Mouse (Mus musculus) left cerebral cortex, postnatal 10 days (tissue): ENCODE results near the gene Zscan21. TPM values are rescaled to one million over a fixed set of nuclear protein-coding genes. Genes with fewer than 3 reads are reported as not detected.
A peak's percentile ranks its signal among the peaks of the same experiment; 100 is the strongest.
"Not testable (repeated sequence)": the region's sequence is repeated elsewhere in the genome, so short reads cannot be mapped to it uniquely, and the experiment has no call there.

Experiments used
- DNase-seq, 2 experiments: peaks; one replicate each; pipeline ENCODE4 v3.0.0; 2021 to 2022; ENCODE audit warnings: low spot score in 2 of 2, mixed read lengths in 1 of 2; ENCODE audit errors: extremely low spot score in 1 of 2
- intact Hi-C: fragments of 180-260 bp; cut with DNase I; formaldehyde crosslinking; loops from one replicate; pipeline ENCODE4 v1.15.1; 2025
- total RNA-seq, 2 experiments: library from RNA; stranded (reverse); gene quantifications; 2 replicates each; pipeline ENCODE4 v1.2.3; 2021

Gene Zscan21
- total RNA-seq, 2 experiments from 2014 or later: 21.8 to 26.1 TPM

- intact Hi-C loops: no loop called here
- no peak for DNase-seq
Observed at GRCm38 (mm10) chr5:138107130-138107529, 9.6 kb upstream of the Zscan21 start.

- intact Hi-C loops, DNase-seq: not testable (repeated sequence)
Observed at GRCm38 (mm10) chr5:138109847-138110396, 6.8 kb upstream of the Zscan21 start.

GRCm38 (mm10) chr5:138117199-138118015 is 704 bp downstream of the Zscan21 start:
- no peak for DNase-seq
- intact Hi-C loops: no loop called here

GRCm38 (mm10) chr5:138118041-138118440 is 1.3 kb downstream of the Zscan21 start:
- DNase-seq: no peak
- intact Hi-C loops: no loop called here

- no peak for DNase-seq
- intact Hi-C loops: loop anchor here (10.0 kb wide), 1 partner anchor 338 kb away; no protein-coding TSS in a partner anchor
Observed at GRCm38 (mm10) chr5:138132425-138133064, 15.8 kb downstream of the Zscan21 start.

- no peak for DNase-seq
- intact Hi-C loops: loop anchor here (10.0 kb wide), 1 partner anchor 342 kb away; no protein-coding TSS in a partner anchor
Observed at GRCm38 (mm10) chr5:138137257-138137656, 20.6 kb downstream of the Zscan21 start.

GRCm38 (mm10) chr5:138137935-138138549 is 21.3 kb downstream of the Zscan21 start:
- intact Hi-C loops: loop anchor here (10.0 kb wide), 1 partner anchor 343 kb away; no protein-coding TSS in a partner anchor
- no peak for DNase-seq

GRCm38 (mm10) chr5:138138585-138138984 is 21.9 kb downstream of the Zscan21 start:
- DNase-seq: no peak
- intact Hi-C loops: loop anchor here (10.0 kb wide), 1 partner anchor 344 kb away; no protein-coding TSS in a partner anchor

- no peak for DNase-seq
- intact Hi-C loops: loop anchor here (10.0 kb wide), 1 partner anchor 270 kb away; no protein-coding TSS in a partner anchor
Observed at GRCm38 (mm10) chr5:138154390-138154789, 37.7 kb downstream of the Zscan21 start.

- intact Hi-C loops: loop anchor here (10.0 kb wide), 1 partner anchor 271 kb away; no protein-coding TSS in a partner anchor
- DNase-seq: peak; percentile 88 to 91
Observed at GRCm38 (mm10) chr5:138155443-138155976, 38.8 kb downstream of the Zscan21 start, which contains the start of gene Zfp113. Zfp113 (minus strand) TSS chr5:138155744.

- intact Hi-C loops: no loop called here
Observed at GRCm38 (mm10) chr5:138160224-138160762, 43.6 kb downstream of the Zscan21 start.

GRCm38 (mm10) chr5:138160842-138161665 is 44.4 kb downstream of the Zscan21 start, which contains the start of gene Cops6:
Cops6 (plus strand) TSS chr5:138161071.
- intact Hi-C loops: no loop called here
- DNase-seq: peak; percentile 91 to 97

More at GRCm38 (mm10) chr5:138160224-138160762, 43.6 kb downstream of the Zscan21 start:
- no peak for DNase-seq

GRCm38 (mm10) chr5:138163046-138163445 is 46.3 kb downstream of the Zscan21 start:
- intact Hi-C loops: no loop called here
- no peak for DNase-seq

GRCm38 (mm10) chr5:138163610-138164009 is 46.9 kb downstream of the Zscan21 start:
- intact Hi-C loops: no loop called here
- DNase-seq: no peak

- DNase-seq: no peak
- intact Hi-C loops: no loop called here
Observed at GRCm38 (mm10) chr5:138165594-138165993, 48.9 kb downstream of the Zscan21 start.

- intact Hi-C loops: no loop called here
- DNase-seq: peak; percentile 94 to 98
Observed at GRCm38 (mm10) chr5:138170936-138171561, 54.3 kb downstream of the Zscan21 start.
